Mouse (Mus musculus): Measurements from ENCODE around the gene Aldh1l2.

The Aldh1l2 gene

DNA sequence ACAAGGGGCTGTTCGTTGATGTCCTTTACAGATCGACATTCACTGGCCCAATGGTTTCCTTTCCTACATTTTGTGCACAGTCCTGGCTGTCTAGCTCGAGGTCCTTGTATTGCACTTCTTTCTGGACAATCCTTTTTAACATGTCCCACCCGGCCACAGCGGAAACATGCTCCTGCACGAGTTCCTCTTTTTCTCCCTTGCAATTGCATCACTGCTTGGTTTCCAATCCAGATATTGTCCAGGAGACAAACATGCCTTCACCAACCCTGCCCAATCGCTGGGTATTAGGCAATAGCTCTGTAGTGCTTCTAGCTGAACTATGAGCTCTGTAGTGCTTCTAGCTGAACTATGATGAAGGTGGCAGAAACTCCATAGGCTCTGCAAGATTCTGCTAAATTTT lies 85.4 kb downstream of the Aldh1l2 start:
- no peak for DNase-seq
